Mouse (Mus musculus): ENCODE data around the gene Lrguk. TPM values are rescaled to one million over a fixed set of nuclear protein-coding genes. Genes with fewer than 3 reads are reported as not detected.

Lrguk gene
- polyA plus RNA-seq, 1 experiment from 2014 or later: 1.2 TPM

Other genes with a start within 250 kb of the Lrguk start
- gene Slc35b4, start 147.7 kb downstream of the Lrguk start, polyA plus RNA-seq (2015; fragmentation: Nextera tagmentation; extraction: Ambion mirVana): 34.1 and 37.8 TPM in 2 replicates

Measured in neural tube, embryonic 13.5 days (tissue).